Mouse (Mus musculus) kidney, embryonic 15.5 days (tissue): Measurements from ENCODE around the gene Trio. TPM values are rescaled to one million over a fixed set of nuclear protein-coding genes. Genes with fewer than 3 reads are reported as not detected.

Experiments
- ATAC-seq: fragments of 200-750 bp; cut with Nextera tagmentation; replicated peaks from 2 replicates; pipeline ENCODE4 v1.8.0; 2017; ENCODE audit warnings: moderate TSS enrichment; ENCODE audit not compliant: low FRiP score
- H3K27ac ChIP-seq: fragments of 300-500 bp; sonication (generic); 2 replicates; pipeline ENCODE4 v1.5.1; 2015; ENCODE audit warnings: mild to moderate bottlenecking, inconsistent platforms
- H3K27me3 ChIP-seq: fragments of 300-500 bp; sonication (generic); 2 replicates; pipeline ENCODE4 v1.6.1; 2015; ENCODE audit warnings: inconsistent platforms
- H3K36me3 ChIP-seq: fragments of 300-500 bp; sonication (generic); 2 replicates; pipeline ENCODE4 v1.6.1; 2015; ENCODE audit warnings: inconsistent platforms
- H3K4me1 ChIP-seq: fragments of 300-500 bp; sonication (generic); 2 replicates; pipeline ENCODE4 v1.6.1; 2015; ENCODE audit warnings: inconsistent platforms
- H3K4me2 ChIP-seq: fragments of 300-500 bp; sonication (generic); 2 replicates; pipeline ENCODE4 v1.6.1; 2015; ENCODE audit warnings: moderate library complexity, mild to moderate bottlenecking, inconsistent platforms
- H3K4me3 ChIP-seq: fragments of 300-500 bp; sonication (generic); replicated peaks from 2 replicates; pipeline ENCODE4 v1.5.1; 2015; ENCODE audit warnings: mild to moderate bottlenecking, inconsistent platforms
- H3K9ac ChIP-seq: fragments of 300-500 bp; sonication (generic); 2 replicates; pipeline ENCODE4 v1.6.1; 2015; ENCODE audit warnings: mild to moderate bottlenecking, inconsistent platforms
- H3K9me3 ChIP-seq: fragments of 300-500 bp; sonication (generic); replicated peaks from 2 replicates; pipeline ENCODE4 v1.6.1; 2016; ENCODE audit warnings: inconsistent platforms
- WGBS: fragments of 180-500 bp; shearing (Covaris S2); methylation state at CpG from one replicate; pipeline ENCODE4 v1.1.7; 2015; ENCODE audit warnings: mixed read lengths; 5-methylcytosine and 5-hydroxymethylcytosine counted together
- polyA plus RNA-seq: library from polyadenylated mRNA; unstranded; fragments of >200 nt; fragmentation: Nextera tagmentation; extraction: Ambion mirVana; gene quantifications from 2 replicates; pipeline ENCODE4 v1.2.1, GENCODE M21; 2015

Gene Trio
- polyA plus RNA-seq, 1 experiment from 2014 or later = 28.8 TPM

DNA sequence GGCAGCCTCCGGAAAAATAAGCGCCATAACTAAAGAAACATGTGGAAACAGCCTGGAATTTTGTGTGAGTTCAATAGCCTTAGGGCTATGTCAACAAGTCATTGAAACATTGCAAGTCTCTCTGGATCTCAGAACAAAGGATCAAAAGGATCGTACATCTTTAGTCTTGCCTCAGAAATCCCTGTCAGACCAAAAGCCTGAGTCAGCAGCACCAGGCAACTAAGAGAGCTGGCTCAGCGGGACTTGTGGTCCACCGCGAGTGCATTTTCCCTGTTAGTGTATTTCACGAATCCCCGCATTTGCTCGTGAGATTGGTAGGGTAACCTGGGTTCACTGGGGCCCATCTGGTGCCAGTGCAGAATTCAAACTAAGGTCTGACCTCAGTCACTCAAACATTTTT, 343.0 kb downstream of the Trio start:
- Histone ChIP-seq H3K9me3 (no peaks in the 10 kb centered on the region), H3K36me3 (no peaks in the 10 kb centered on the region), H3K4me1 (peaks cover 29% of the 10 kb centered on the region), H3K27me3 (no peaks in the 10 kb centered on the region), H3K4me2 (peak overlapping the region; percentile 37), H3K27ac (peak overlapping the region; percentile 90), H3K9ac (no peak overlapping the region), H3K4me3 (no peak overlapping the region)
- 18% methylated on average over 9 of the region's 9 CpGs for WGBS
- no peak for ATAC-seq

DNA sequence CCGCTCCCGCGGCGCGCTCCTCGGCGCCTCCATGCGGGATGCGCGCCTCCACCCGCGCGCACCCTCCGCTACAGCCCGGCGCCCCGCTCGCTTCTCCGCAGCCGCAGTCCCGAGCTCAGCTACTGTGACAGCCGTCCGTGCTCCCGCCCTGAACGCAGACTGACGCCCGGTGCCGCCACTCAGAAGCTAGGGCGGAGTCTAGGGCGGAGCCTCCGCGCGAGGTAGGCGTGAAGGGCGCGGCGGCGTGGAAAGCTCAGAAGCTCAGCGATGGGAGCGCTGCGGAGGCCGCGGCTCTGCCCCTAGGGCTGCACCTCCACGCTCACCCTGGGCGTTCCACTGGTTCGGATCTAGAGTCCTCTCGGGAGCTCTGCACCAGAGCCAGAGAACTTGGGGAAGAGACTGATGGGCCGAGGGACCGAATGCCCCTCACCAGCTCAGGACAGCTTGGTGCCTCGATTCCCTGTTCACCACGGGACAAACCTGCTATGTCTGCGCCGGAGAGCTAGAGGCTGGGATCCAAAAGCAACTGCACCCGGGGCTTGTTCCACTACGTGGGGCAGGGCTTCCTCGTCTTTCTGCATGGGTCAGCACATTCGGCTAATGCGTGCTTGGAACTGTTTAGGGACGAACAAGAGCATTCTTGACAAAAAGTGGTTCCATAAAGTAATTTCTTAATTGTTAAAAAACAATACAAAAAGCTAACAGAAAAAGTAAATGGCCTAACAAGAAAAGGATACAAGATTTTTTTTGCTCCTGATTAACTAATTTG, 344.0 kb downstream of the Trio start, which contains the start of gene Otulinl:
Gene Otulinl, minus strand, starts transcription at position 161 of the 769 bp plus-strand sequence.
- peak; percentile 98 for ATAC-seq
- Histone ChIP-seq H3K4me1 (peaks cover 33% of the 10 kb centered on the region), H3K4me2 (peak within 1 kb of the TSS; percentile 83), H3K27ac (peak within 1 kb of the TSS; percentile 90), H3K4me3 (peak within 1 kb of the TSS; percentile 75), H3K27me3 (no peaks in the 10 kb centered on the region), H3K9me3 (no peaks in the 10 kb centered on the region), H3K36me3 (no peaks in the 10 kb centered on the region), H3K9ac (peak within 1 kb of the TSS; percentile 69)
- WGBS = 1% methylated on average over 59 of the region's 59 CpGs

DNA sequence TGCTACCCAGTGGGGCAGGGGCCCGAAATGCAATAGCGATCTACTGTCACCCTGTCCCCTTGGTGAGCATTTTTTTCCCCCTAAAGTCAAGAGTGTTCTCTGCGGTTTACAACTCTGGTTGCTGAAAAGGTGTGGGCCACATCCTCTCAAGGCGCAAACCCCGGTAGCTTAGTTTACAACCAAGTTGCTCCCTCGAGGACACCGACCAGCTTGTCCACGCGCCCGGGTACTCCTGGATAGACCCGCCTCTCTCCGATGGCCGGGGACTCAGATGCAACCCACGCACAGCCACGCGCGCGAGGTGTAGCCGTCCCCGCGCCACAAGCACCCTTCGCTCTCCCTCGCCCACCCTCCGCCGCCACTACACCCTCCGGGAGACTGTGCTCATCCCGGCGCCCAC, 344.7 kb downstream of the Trio start:
- H3K4me3 ChIP-seq = peak overlapping the region; percentile 75
- H3K27ac ChIP-seq = peak overlapping the region; percentile 60
- WGBS = 2% methylated on average over 28 of the region's 28 CpGs
- peak overlapping the region; percentile 69 for H3K9ac ChIP-seq
- no peaks in the 10 kb centered on the region for H3K9me3 ChIP-seq
- H3K27me3 ChIP-seq = no peaks in the 10 kb centered on the region
- H3K4me1 ChIP-seq = peaks cover 37% of the 10 kb centered on the region
- no peak; the same call in 1 of the 2 replicates for ATAC-seq
- H3K36me3 ChIP-seq = no peaks in the 10 kb centered on the region
- H3K4me2 ChIP-seq = peak overlapping the region; percentile 83

Other genes with a start within 250 kb of the Trio start
- 0.05 and 0.08 TPM in 2 replicates for gene Dnah5, start 177.9 kb upstream of the Trio start, polyA plus RNA-seq